Mouse (Mus musculus) liver, adult 2 months (tissue): ENCODE measurements around the gene Vangl1. TPM values are rescaled to one million over a fixed set of nuclear protein-coding genes. Genes with fewer than 3 reads are reported as not detected.

Source experiments
- DNase-seq: peaks from one replicate; pipeline ENCODE4 v3.0.0-alpha.2; 2011; ENCODE audit warnings: low read depth, low spot score; ENCODE audit errors: extremely low read depth
- H3K27ac ChIP-seq: fragments of 200-500 bp; replicated peaks from 2 replicates; pipeline ENCODE4 v1.5.1; 2012; ENCODE audit warnings: low read depth, mild to moderate bottlenecking, control low read depth, inconsistent platforms, low read length; ENCODE audit not compliant: insufficient read depth
- H3K27me3 ChIP-seq: fragments of 200-500 bp; 2 replicates; pipeline ENCODE4 v1.6.1; 2012; ENCODE audit warnings: mild to moderate bottlenecking, moderate library complexity, low read length, inconsistent platforms; ENCODE audit not compliant: control insufficient read depth, insufficient read depth
- H3K36me3 ChIP-seq: fragments of 200-500 bp; 2 replicates; pipeline ENCODE4 v1.6.1; 2012; ENCODE audit warnings: low read length, inconsistent platforms; ENCODE audit not compliant: control insufficient read depth, insufficient read depth
- H3K4me1 ChIP-seq: fragments of 200-500 bp; 2 replicates; pipeline ENCODE4 v1.6.1; 2011; ENCODE audit warnings: low read length; ENCODE audit not compliant: control insufficient read depth, insufficient read depth
- H3K4me3 ChIP-seq: fragments of 200-500 bp; 2 replicates; pipeline ENCODE4 v1.5.1; 2011; ENCODE audit warnings: low read depth, mild to moderate bottlenecking, control low read depth, low read length, moderate library complexity; ENCODE audit not compliant: insufficient read depth
- H3K79me2 ChIP-seq: fragments of 200-500 bp; 2 replicates; pipeline ENCODE4 v1.6.1; 2012; ENCODE audit warnings: inconsistent platforms, mild to moderate bottlenecking, low read length, moderate library complexity; ENCODE audit not compliant: control insufficient read depth, insufficient read depth
- H3K9ac ChIP-seq: fragments of 200-500 bp; 2 replicates; pipeline ENCODE4 v1.6.1; 2012; ENCODE audit warnings: low read depth, mild to moderate bottlenecking, control low read depth, inconsistent platforms, low read length
- CTCF ChIP-seq: fragments of 200-500 bp; IDR thresholded peaks from 2 replicates; pipeline ENCODE4 v1.5.1; 2011; ENCODE audit warnings: low read depth, low read length, control low read depth
- POLR2A ChIP-seq: fragments of 200-500 bp; IDR thresholded peaks from 2 replicates; pipeline ENCODE4 v1.6.1; 2011; ENCODE audit warnings: low read length, control low read depth; ENCODE audit not compliant: insufficient read depth; ENCODE audit errors: extremely low read depth
- WGBS: fragments of 180-500 bp; shearing (Covaris S2); methylation state at CpG from one replicate; pipeline ENCODE4 v1.1.7; 2018; 5-methylcytosine and 5-hydroxymethylcytosine counted together
- polyA plus RNA-seq: library from polyadenylated mRNA; depleted of rRNA; stranded (reverse); fragments of >200 nt; gene quantifications from 2 replicates; pipeline ENCODE4 v1.2.3, GENCODE M21; 2012
- total RNA-seq: library from RNA; depleted of rRNA; stranded (reverse); fragments of >200 nt; gene quantifications from 2 replicates; pipeline ENCODE4 v1.2.3, GENCODE M21; 2014

Gene Vangl1
- total and polyA plus RNA-seq, 2 experiments = 3.6 to 7.8 TPM

DNA sequence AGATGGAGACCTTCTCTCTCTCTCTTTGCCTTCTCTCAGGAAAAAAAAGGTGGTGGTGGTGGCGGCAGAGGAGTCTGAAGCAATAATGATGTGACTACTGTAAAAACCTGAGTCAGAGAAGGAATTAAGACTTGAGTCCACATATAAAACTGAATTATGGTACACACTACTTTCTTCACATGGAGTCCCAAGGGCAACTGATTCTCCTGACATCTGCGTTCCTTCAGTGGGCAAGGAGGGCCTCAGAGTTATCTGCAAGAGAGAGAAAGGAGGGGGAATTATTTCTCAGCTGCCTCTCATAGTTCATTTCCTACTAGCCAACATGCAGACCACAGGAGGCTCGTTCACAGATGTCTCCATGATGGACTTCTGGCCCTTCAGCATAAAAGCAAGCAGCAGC, 40.1 kb upstream of the Vangl1 start:
- TF ChIP-seq CTCF (no peak), POLR2A (no peak)
- no peaks in the 10 kb centered on the region for H3K36me3 ChIP-seq
- H3K9ac ChIP-seq = no peak overlapping the region
- H3K79me2 ChIP-seq = no peaks in the 10 kb centered on the region
- H3K27ac ChIP-seq = no peak overlapping the region
- no peaks in the 10 kb centered on the region for H3K27me3 ChIP-seq
- H3K4me1 ChIP-seq = no peaks in the 10 kb centered on the region
- 80% methylated on average over 3 of the region's 3 CpGs for WGBS
- H3K4me3 ChIP-seq = no peak overlapping the region
- no peak for DNase-seq

DNA sequence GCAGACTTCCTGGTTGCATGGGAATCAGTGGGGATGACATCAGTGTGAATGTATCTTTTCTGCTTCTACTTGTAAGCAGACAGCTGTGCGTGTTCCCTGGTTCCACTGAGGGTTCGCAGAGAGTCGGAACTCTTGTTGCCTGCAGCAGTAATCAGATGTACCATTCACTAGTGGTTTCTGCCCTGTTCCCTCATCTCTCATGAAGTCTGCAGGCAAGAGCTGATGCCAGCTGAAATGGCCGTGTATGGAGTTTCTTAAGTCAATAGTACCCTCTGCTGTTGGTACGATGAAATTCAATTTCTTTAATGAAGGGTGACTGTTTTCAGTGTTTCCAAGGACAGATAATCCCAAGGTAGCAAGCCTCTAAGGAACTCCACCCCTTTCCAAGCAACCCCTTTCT, 38.4 kb upstream of the Vangl1 start:
- H3K79me2 ChIP-seq = no peaks in the 10 kb centered on the region
- no peaks in the 10 kb centered on the region for H3K4me1 ChIP-seq
- no peaks in the 10 kb centered on the region for H3K27me3 ChIP-seq
- peak; percentile 6 for DNase-seq
- 50% methylated on average over 5 of the region's 5 CpGs for WGBS
- no peaks in the 10 kb centered on the region for H3K36me3 ChIP-seq
- H3K27ac ChIP-seq = no peak overlapping the region
- TF ChIP-seq POLR2A = no peak
- TF ChIP-seq CTCF = no peak
- H3K9ac ChIP-seq = no peak overlapping the region
- H3K4me3 ChIP-seq = no peak overlapping the region

DNA sequence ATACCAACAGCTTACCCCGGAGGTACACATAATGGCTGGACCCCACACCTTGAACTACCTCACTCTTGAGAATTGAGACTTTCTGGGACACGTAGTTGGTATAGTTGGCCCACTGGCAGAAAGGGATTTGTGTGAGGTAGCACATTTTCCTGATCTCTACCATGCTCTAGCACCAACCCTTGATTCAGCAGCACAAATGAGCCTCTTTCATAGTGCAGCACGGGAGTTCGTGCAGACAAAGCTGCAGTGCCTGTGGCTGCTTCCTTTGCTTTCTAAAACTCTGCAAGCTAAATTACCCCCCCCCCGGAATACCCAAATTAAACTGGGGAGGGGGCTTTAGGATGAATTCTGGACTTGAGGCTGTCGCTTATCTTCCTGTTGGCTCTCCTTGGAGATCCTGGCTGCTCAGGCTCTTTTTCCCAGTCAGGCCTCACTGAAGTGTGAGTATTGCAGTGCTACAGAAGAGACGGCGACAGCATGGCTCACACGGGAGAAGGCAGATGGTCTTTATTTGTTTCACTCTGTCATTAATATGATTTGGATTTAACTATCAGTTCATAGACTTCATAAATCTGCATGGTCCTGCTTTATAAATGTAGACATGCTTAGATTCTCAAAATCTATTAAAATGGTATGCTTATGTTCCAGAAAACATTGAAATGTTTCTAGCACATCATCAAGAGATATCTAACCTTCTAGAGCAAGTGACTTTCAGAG, 27.1 kb upstream of the Vangl1 start:
- 94% methylated on average over 9 of the region's 9 CpGs for WGBS
- Histone ChIP-seq H3K4me3 (no peak overlapping the region), H3K4me1 (no peaks in the 10 kb centered on the region), H3K27ac (no peak overlapping the region), H3K36me3 (no peaks in the 10 kb centered on the region), H3K79me2 (no peaks in the 10 kb centered on the region), H3K27me3 (no peaks in the 10 kb centered on the region), H3K9ac (no peak overlapping the region)
- TF ChIP-seq POLR2A (no peak), CTCF (no peak)
- DNase-seq = no peak

DNA sequence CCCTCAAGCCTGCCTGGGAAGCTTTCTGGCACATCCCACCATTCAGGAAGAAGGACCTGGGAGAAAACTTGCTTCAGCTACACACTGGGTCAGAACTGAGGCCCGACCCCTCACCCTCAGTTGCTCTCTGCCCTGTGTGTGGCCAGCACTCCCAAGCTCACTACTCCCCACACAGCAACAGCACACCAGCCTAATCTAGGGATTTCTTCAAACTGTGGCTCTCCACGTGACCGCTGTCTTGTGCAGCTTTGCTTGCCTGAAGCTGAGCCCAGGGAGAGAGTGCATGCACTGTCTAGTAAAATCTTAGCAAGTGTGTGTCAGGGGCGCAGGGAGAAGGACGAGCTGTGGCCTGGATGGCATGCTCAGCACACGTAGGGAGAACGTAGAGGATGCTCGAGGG, 18.3 kb upstream of the Vangl1 start:
- Histone ChIP-seq H3K27me3 (no peaks in the 10 kb centered on the region), H3K79me2 (no peaks in the 10 kb centered on the region), H3K9ac (no peak overlapping the region), H3K27ac (no peak overlapping the region), H3K4me1 (no peaks in the 10 kb centered on the region), H3K36me3 (no peaks in the 10 kb centered on the region), H3K4me3 (no peak overlapping the region)
- no peak for DNase-seq
- 86% methylated on average over 8 of the region's 8 CpGs for WGBS
- no peak for TF ChIP-seq POLR2A

DNA sequence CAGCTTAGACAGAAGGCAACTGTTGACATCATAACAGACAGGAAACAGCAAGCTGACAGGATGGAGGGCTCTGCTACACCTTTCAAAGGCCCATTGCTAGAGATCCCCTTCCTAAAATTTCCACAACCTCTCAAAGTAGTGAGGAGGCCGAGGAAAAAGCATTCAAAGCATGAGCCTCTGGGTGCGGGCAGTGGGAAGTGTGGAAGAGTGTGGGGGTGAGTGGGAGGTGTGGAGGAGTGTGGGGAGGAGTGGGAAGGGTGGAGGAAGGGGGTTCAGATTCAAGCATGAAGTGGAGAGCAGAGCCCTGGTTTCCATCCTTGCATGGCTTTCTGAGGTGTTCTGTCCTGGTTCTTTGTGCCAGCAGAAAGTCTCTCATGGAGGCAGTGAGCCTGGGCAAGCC, 13.8 kb upstream of the Vangl1 start:
- H3K27ac ChIP-seq = no peak overlapping the region
- no peaks in the 10 kb centered on the region for H3K79me2 ChIP-seq
- TF ChIP-seq CTCF (no peak), POLR2A (no peak)
- H3K27me3 ChIP-seq = no peaks in the 10 kb centered on the region
- no peaks in the 10 kb centered on the region for H3K4me1 ChIP-seq
- no peak overlapping the region for H3K9ac ChIP-seq
- DNase-seq = no peak
- 78% methylated on average over 2 of the region's 2 CpGs for WGBS
- no peaks in the 10 kb centered on the region for H3K36me3 ChIP-seq
- H3K4me3 ChIP-seq = no peak overlapping the region

DNA sequence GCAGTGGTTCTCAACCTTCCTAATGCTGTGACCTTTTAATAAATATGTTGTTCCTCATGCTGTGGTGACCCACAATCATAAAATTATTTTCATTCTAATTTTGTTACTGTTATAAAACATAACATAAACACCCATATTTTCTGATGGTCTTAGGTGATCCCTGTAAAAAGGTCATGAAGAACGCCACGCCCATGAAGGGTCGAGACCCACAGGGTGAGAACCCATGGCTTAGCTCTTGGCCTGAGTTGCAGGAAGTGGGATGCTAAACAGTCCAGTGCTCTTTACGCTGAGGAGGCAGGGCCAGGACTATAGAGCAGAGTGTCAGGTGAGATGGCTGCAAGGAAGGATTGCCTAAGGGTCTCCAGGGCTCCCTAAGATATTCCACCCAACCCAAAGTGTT, 10.2 kb upstream of the Vangl1 start:
- Histone ChIP-seq H3K36me3 (no peaks in the 10 kb centered on the region), H3K9ac (no peak overlapping the region), H3K4me3 (no peak overlapping the region), H3K79me2 (no peaks in the 10 kb centered on the region), H3K4me1 (no peaks in the 10 kb centered on the region), H3K27ac (no peak overlapping the region), H3K27me3 (no peaks in the 10 kb centered on the region)
- DNase-seq = no peak
- TF ChIP-seq POLR2A (no peak), CTCF (no peak)
- WGBS = 90% methylated on average over 4 of the region's 4 CpGs
